Comparison of ENCODE assay signal across 9 mouse cellular contexts in genomic region chr5:89526878-89527578, GRCm38 (mm10). TPM values are rescaled to one million over a fixed set of nuclear protein-coding genes. Genes with fewer than 3 reads are reported as not detected.
DNase-seq lines count a peak whose midpoint lies in the region; ATAC-seq and TF ChIP-seq lines count a peak whose summit lies in the region.
"Had no signal": no experiment of that assay in that cellular context is flagged by ENCODE, and none has a peak within 500 bp of the region (broad histone marks: within the 10 kb centered on the region; RNA-seq: fewer than 3 reads in every experiment).

Gene Npffr2 (plus strand): TSS chr5:89527429.

- ATAC-seq in frontal cortex, adult (ENCODE audit: low TSS enrichment) = peak; percentile 97
- peak; percentile 94 for ATAC-seq in forebrain, embryonic 16.5 days
- peak; percentile 93 for ATAC-seq in stomach, postnatal 0 days (ENCODE audit: low FRiP score, low TSS enrichment)

- H3K9ac ChIP-seq in forebrain, embryonic 16.5 days (replicated peaks; ENCODE audit: low read depth, low read length) = peak within 1 kb of the TSS; percentile 47
- 0 out of 2 replicates have a peak within 1 kb of the TSS, but pooled peaks have one; percentile 4 for H3K9ac ChIP-seq in stomach, postnatal 0 days (ENCODE audit: low read length)

- TF ChIP-seq EP300 in stomach, postnatal 0 days (optimal IDR thresholded peaks at IDR 0.05) = no peak

- peaks cover 12% of the 10 kb centered on the region for H3K4me1 ChIP-seq in forebrain, embryonic 16.5 days (replicated peaks; ENCODE audit: control insufficient read depth, insufficient read depth, low read length)
- H3K4me1 ChIP-seq in stomach, postnatal 0 days (replicated peaks; ENCODE audit: control insufficient read depth, insufficient read depth) = no peaks in the 10 kb centered on the region

- no peak within 1 kb of the TSS for H3K27ac ChIP-seq in forebrain, embryonic 16.5 days (ENCODE audit: low read length)
- no peak within 1 kb of the TSS for H3K27ac ChIP-seq in stomach, postnatal 0 days (replicated peaks)

- 4% methylated on average over 23 of the region's 23 CpGs for WGBS in forebrain, embryonic 16.5 days
- 6% methylated on average over 23 of the region's 23 CpGs for whole genome bisulfite sequencing in stomach, postnatal 0 days

- peak within 1 kb of the TSS; percentile 42 for H3K4me3 ChIP-seq in forebrain, embryonic 16.5 days (replicated peaks; ENCODE audit: low read length)
- H3K4me3 ChIP-seq in stomach, postnatal 0 days (ENCODE audit: low read depth, low read length) = peak within 1 kb of the TSS; percentile 23

- TF ChIP-seq CTCF in stomach, postnatal 0 days (IDR thresholded peaks at IDR 0.05; ENCODE audit: low read depth) = no peak

- DNase-seq in frontal cortex, postnatal 14 days (ENCODE audit: low spot score in 2 of 2) = no peak
- peak; percentile 23 for DNase-seq in R1 (ENCODE audit: low read depth, low spot score)
- peak; percentile 33 for DNase-seq in kidney, postnatal 14 days
- DNase-seq in lung, postnatal 36 days = peak; percentile 25
- DNase-seq in stomach, postnatal 0 days (ENCODE audit: low spot score) = peak; percentile 73
- DNase-seq in layer of hippocampus, adult 11-12 months (ENCODE audit: low spot score) = no peak

- H3K36me3 ChIP-seq in forebrain, embryonic 16.5 days (ENCODE audit: control insufficient read depth, insufficient read depth) = no peaks in the 10 kb centered on the region
- H3K36me3 ChIP-seq in stomach, postnatal 0 days (ENCODE audit: control insufficient read depth, insufficient read depth, low read length) = no peaks in the 10 kb centered on the region

- H3K9me3 ChIP-seq in forebrain, embryonic 16.5 days (ENCODE audit: control insufficient read depth, low read length) = no peaks in the 10 kb centered on the region
- H3K9me3 ChIP-seq in stomach, postnatal 0 days (ENCODE audit: control insufficient read depth, low read length) = no peaks in the 10 kb centered on the region

- H3K4me2 ChIP-seq in forebrain, embryonic 16.5 days (ENCODE audit: low read length) = peak within 1 kb of the TSS; percentile 78
- H3K4me2 ChIP-seq in stomach, postnatal 0 days (replicated peaks; ENCODE audit: low read depth) = peak within 1 kb of the TSS; percentile 56

- H3K27me3 ChIP-seq in forebrain, embryonic 16.5 days (replicated peaks; ENCODE audit: control insufficient read depth, insufficient read depth, low read length) = no peaks in the 10 kb centered on the region
- no peaks in the 10 kb centered on the region; the same call in 1 of the 2 replicates for H3K27me3 ChIP-seq in stomach, postnatal 0 days (ENCODE audit: control insufficient read depth, insufficient read depth, low read length)

RNA-seq across cellular contexts. Expression of gene Npffr2, which starts in this region (rescaled TPM):
- polyA plus RNA-seq in forebrain, embryonic 16.5 days (2015; fragmentation: Nextera tagmentation; extraction: Ambion mirVana) = not detected in 2 replicates
- polyA plus RNA-seq in stomach, postnatal 0 days (2015; fragmentation: Nextera tagmentation; extraction: Ambion mirVana) = 0.07 TPM in 1 of 2 replicates, not detected in the other
- polyA plus RNA-seq: gonadal fat pad, adult 2 months had no signal

Comparison
In these comparisons a context has a peak if more than half of its experiments do, and no peak if none do; other contexts are left out.
1. Peak in ATAC-seq, H3K4me3 ChIP-seq, H3K9ac ChIP-seq and H3K4me2 ChIP-seq in forebrain, embryonic 16.5 days; RNA of the gene not detected or under 1 TPM.
2. Peak in DNase-seq, ATAC-seq, H3K4me3 ChIP-seq, H3K9ac ChIP-seq and H3K4me2 ChIP-seq in stomach, postnatal 0 days; RNA of the gene not detected or under 1 TPM.
3. DNase-seq: peak in R1 (single experiment), kidney, postnatal 14 days (single experiment) and lung, postnatal 36 days (single experiment); none in frontal cortex, postnatal 14 days (0 of 2) and layer of hippocampus, adult 11-12 months (single experiment).
4. Peak in every context shown above with its lines, with median percentiles within 50 percentile points of each other: ATAC-seq.